Mouse (Mus musculus): ENCODE data around the gene Olfr654. TPM values are rescaled to one million over a fixed set of nuclear protein-coding genes. Genes with fewer than 3 reads are reported as not detected.

Olfr654 gene
- polyA plus RNA-seq, 1 experiment: not detected

- Histone ChIP-seq H3ac (ENCODE audit: control insufficient read depth, insufficient read length) (no peak overlapping the region), H3K27me3 (ENCODE audit: control insufficient read depth, insufficient read depth, insufficient read length) (no peaks in the 10 kb centered on the region), H3K4me3 (no peak overlapping the region), H3K79me2 (ENCODE audit: control insufficient read depth, insufficient read depth) (no peaks in the 10 kb centered on the region), H3K36me3 (ENCODE audit: control insufficient read depth, insufficient read depth) (no peaks in the 10 kb centered on the region), H3K4me2 (ENCODE audit: low read depth) (no peak overlapping the region)
- TF ChIP-seq MYOG (IDR thresholded peaks at IDR 0.05; ENCODE audit: control insufficient read depth in 1 of 3, insufficient read depth in 1 of 3, insufficient read length in 2 of 3, low read depth in 2 of 3) (no peak), TCF12 (IDR thresholded peaks at IDR 0.05; ENCODE audit: insufficient read depth, poor library complexity, severe bottlenecking) (no peak), POLR2AphosphoS2 (IDR thresholded peaks at IDR 0.05; ENCODE audit: insufficient read length, low read depth) (no peak), CEBPB (IDR thresholded peaks at IDR 0.05; ENCODE audit: insufficient read depth, poor library complexity, severe bottlenecking) (no peak), MYOD1 (IDR thresholded peaks at IDR 0.05; ENCODE audit: control insufficient read depth in 1 of 3, insufficient read length in 2 of 3, low read depth in 2 of 3) (no peak), MAX (IDR thresholded peaks at IDR 0.05; ENCODE audit: low read depth) (no peak), SRF (IDR thresholded peaks at IDR 0.05; ENCODE audit: control insufficient read depth, insufficient read length, low read depth) (no peak), TCF3 (IDR thresholded peaks at IDR 0.05; ENCODE audit: insufficient read length, low read depth) (no peak), REST (IDR thresholded peaks at IDR 0.05; ENCODE audit: insufficient read depth, insufficient read length) (no peak), POLR2A (IDR thresholded peaks at IDR 0.05; ENCODE audit: insufficient read length, low read depth) (no peak), USF1 (IDR thresholded peaks at IDR 0.05; ENCODE audit: low read depth) (no peak), E2F4 (IDR thresholded peaks at IDR 0.05; ENCODE audit: insufficient read depth) (no peak)
Observed at GRCm38 (mm10) chr7:104580846-104581245, 6.0 kb upstream of the Olfr654 start.

DNA sequence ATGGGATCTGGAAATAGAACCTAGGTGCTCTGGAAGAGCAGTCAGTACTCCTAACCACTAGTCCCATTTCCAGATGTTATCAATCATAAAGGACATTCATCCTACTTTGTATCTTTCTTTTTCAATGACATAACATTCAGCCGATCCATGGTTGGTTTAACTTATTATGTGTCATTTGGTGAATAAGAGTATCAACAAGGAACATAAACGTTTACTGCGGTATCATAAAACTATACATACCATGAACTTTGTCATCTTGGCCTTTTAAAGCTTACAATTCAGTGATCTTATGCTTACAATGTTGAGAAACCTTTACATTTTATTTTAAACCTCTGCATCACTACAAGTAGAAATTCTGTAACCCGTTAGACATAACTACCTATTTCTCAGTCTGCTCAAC is 5.4 kb upstream of the Olfr654 start:
- Histone ChIP-seq H3K79me2 (ENCODE audit: control insufficient read depth, insufficient read depth) (no peaks in the 10 kb centered on the region), H3ac (ENCODE audit: control insufficient read depth, insufficient read length) (no peak overlapping the region), H3K36me3 (ENCODE audit: control insufficient read depth, insufficient read depth) (no peaks in the 10 kb centered on the region), H3K4me2 (ENCODE audit: low read depth) (no peak overlapping the region), H3K27me3 (ENCODE audit: control insufficient read depth, insufficient read depth, insufficient read length) (no peaks in the 10 kb centered on the region), H3K4me3 (no peak overlapping the region)
- no peak for TF ChIP-seq TCF3 (IDR thresholded peaks at IDR 0.05; ENCODE audit: insufficient read length, low read depth)

GRCm38 (mm10) chr7:104588274-104588673 is 1.4 kb downstream of the Olfr654 start:
- H3K27me3 ChIP-seq (ENCODE audit: control insufficient read depth, insufficient read depth, insufficient read length): no peaks in the 10 kb centered on the region
- H3K4me3 ChIP-seq: no peak overlapping the region
- H3K36me3 ChIP-seq (ENCODE audit: control insufficient read depth, insufficient read depth): no peaks in the 10 kb centered on the region
- no peak overlapping the region for H3K4me2 ChIP-seq (ENCODE audit: low read depth)
- no peak overlapping the region for H3ac ChIP-seq (ENCODE audit: control insufficient read depth, insufficient read length)
- H3K79me2 ChIP-seq (ENCODE audit: control insufficient read depth, insufficient read depth): no peaks in the 10 kb centered on the region
- no peak for TF ChIP-seq POLR2AphosphoS2 (IDR thresholded peaks at IDR 0.05; ENCODE audit: insufficient read length, low read depth)
- peak; percentile 52; the same call in 1 of the 2 replicates for TF ChIP-seq CEBPB (IDR thresholded peaks at IDR 0.05; ENCODE audit: insufficient read depth, poor library complexity, severe bottlenecking)
- no peak for TF ChIP-seq REST (IDR thresholded peaks at IDR 0.05; ENCODE audit: insufficient read depth, insufficient read length)
- no peak for TF ChIP-seq SRF (IDR thresholded peaks at IDR 0.05; ENCODE audit: control insufficient read depth, insufficient read length, low read depth)

DNA sequence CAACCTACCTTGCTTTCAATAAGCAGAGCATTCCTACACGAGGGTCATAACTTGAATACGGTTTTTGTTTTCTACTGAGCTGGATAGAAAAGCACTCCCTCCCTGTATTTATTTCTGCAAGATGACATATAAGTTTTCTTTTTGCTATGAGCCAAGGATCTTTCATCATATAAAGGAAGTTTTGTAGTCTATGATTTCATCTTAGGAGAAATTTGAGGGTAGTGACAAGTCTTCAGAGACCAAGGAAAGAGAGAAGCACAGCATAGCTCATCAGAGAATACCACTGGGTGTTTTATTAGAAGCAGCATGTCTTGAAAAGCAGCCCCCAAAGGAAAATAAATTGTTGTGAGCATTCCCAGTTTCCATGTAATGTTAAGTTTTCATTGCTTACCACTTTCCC is 14.9 kb downstream of the Olfr654 start, which contains the start of gene Olfr655:
Olfr655 (minus strand) TSS at position 101 of the 400 bp plus-strand sequence.
- no peaks in the 10 kb centered on the region for H3K27me3 ChIP-seq (ENCODE audit: control insufficient read depth, insufficient read depth, insufficient read length)
- TF ChIP-seq USF1 (IDR thresholded peaks at IDR 0.05; ENCODE audit: low read depth) (no peak), E2F4 (IDR thresholded peaks at IDR 0.05; ENCODE audit: insufficient read depth) (no peak), TCF12 (IDR thresholded peaks at IDR 0.05; ENCODE audit: insufficient read depth, poor library complexity, severe bottlenecking) (no peak), MAX (IDR thresholded peaks at IDR 0.05; ENCODE audit: low read depth) (no peak), POLR2A (IDR thresholded peaks at IDR 0.05; ENCODE audit: insufficient read length, low read depth) (no peak), TCF3 (IDR thresholded peaks at IDR 0.05; ENCODE audit: insufficient read length, low read depth) (no peak), POLR2AphosphoS2 (IDR thresholded peaks at IDR 0.05; ENCODE audit: insufficient read length, low read depth) (no peak), MYOD1 (IDR thresholded peaks at IDR 0.05; ENCODE audit: control insufficient read depth in 1 of 3, insufficient read length in 2 of 3, low read depth in 2 of 3) (no peak), SRF (IDR thresholded peaks at IDR 0.05; ENCODE audit: control insufficient read depth, insufficient read length, low read depth) (no peak), REST (IDR thresholded peaks at IDR 0.05; ENCODE audit: insufficient read depth, insufficient read length) (no peak), CEBPB (IDR thresholded peaks at IDR 0.05; ENCODE audit: insufficient read depth, poor library complexity, severe bottlenecking) (no peak), MYOG (IDR thresholded peaks at IDR 0.05; ENCODE audit: control insufficient read depth in 1 of 3, insufficient read depth in 1 of 3, insufficient read length in 2 of 3, low read depth in 2 of 3) (no peak)
- H3K4me2 ChIP-seq (ENCODE audit: low read depth): no peak within 1 kb of the TSS
- H3K36me3 ChIP-seq (ENCODE audit: control insufficient read depth, insufficient read depth): no peaks in the 10 kb centered on the region
- H3ac ChIP-seq (ENCODE audit: control insufficient read depth, insufficient read length): no peak within 1 kb of the TSS
- no peak within 1 kb of the TSS for H3K4me3 ChIP-seq
- H3K79me2 ChIP-seq (ENCODE audit: control insufficient read depth, insufficient read depth): no peaks in the 10 kb centered on the region

- no peak overlapping the region for H3ac ChIP-seq (ENCODE audit: control insufficient read depth, insufficient read length)
- H3K4me3 ChIP-seq: no peak overlapping the region
- H3K36me3 ChIP-seq (ENCODE audit: control insufficient read depth, insufficient read depth): no peaks in the 10 kb centered on the region
- H3K4me2 ChIP-seq (ENCODE audit: low read depth): no peak overlapping the region
- TF ChIP-seq TCF3 (IDR thresholded peaks at IDR 0.05; ENCODE audit: insufficient read length, low read depth) (no peak), POLR2AphosphoS2 (IDR thresholded peaks at IDR 0.05; ENCODE audit: insufficient read length, low read depth) (no peak), MYOD1 (IDR thresholded peaks at IDR 0.05; ENCODE audit: control insufficient read depth in 1 of 3, insufficient read length in 2 of 3, low read depth in 2 of 3) (no peak), TCF12 (IDR thresholded peaks at IDR 0.05; ENCODE audit: insufficient read depth, poor library complexity, severe bottlenecking) (no peak), REST (IDR thresholded peaks at IDR 0.05; ENCODE audit: insufficient read depth, insufficient read length) (no peak), MAX (IDR thresholded peaks at IDR 0.05; ENCODE audit: low read depth) (no peak), POLR2A (IDR thresholded peaks at IDR 0.05; ENCODE audit: insufficient read length, low read depth) (no peak), MYOG (IDR thresholded peaks at IDR 0.05; ENCODE audit: control insufficient read depth in 1 of 3, insufficient read depth in 1 of 3, insufficient read length in 2 of 3, low read depth in 2 of 3) (no peak), SRF (IDR thresholded peaks at IDR 0.05; ENCODE audit: control insufficient read depth, insufficient read length, low read depth) (no peak), USF1 (IDR thresholded peaks at IDR 0.05; ENCODE audit: low read depth) (no peak), CEBPB (IDR thresholded peaks at IDR 0.05; ENCODE audit: insufficient read depth, poor library complexity, severe bottlenecking) (no peak), E2F4 (IDR thresholded peaks at IDR 0.05; ENCODE audit: insufficient read depth) (no peak)
- no peaks in the 10 kb centered on the region for H3K79me2 ChIP-seq (ENCODE audit: control insufficient read depth, insufficient read depth)
- H3K27me3 ChIP-seq (ENCODE audit: control insufficient read depth, insufficient read depth, insufficient read length): no peaks in the 10 kb centered on the region
Observed at GRCm38 (mm10) chr7:104603173-104603572, 16.3 kb downstream of the Olfr654 start.

All from myocyte (in vitro differentiated cells).